Mouse (Mus musculus) liver (tissue): ENCODE measurements around the gene Lyzl6.

ENCODE experiments used
- DNase-seq: peaks from one replicate; pipeline ENCODE4 v3.0.0-alpha.2; 2020; ENCODE audit warnings: mixed read lengths

The Lyzl6 gene

GRCm38 (mm10) chr11:103643211-103643610, 4.5 kb upstream of the Lyzl6 start:
- DNase-seq, result no peak

- peak; percentile 56 for DNase-seq
Measured at GRCm38 (mm10) chr11:103639407-103639946, 787 bp upstream of the Lyzl6 start.

- no peak for DNase-seq
Measured at GRCm38 (mm10) chr11:103636261-103636660, 2.4 kb downstream of the Lyzl6 start.

GRCm38 (mm10) chr11:103635481-103635880, 3.2 kb downstream of the Lyzl6 start:
- no peak for DNase-seq

- DNase-seq, result no peak
Measured at GRCm38 (mm10) chr11:103634806-103635205, 3.9 kb downstream of the Lyzl6 start.

- no peak for DNase-seq
Measured at GRCm38 (mm10) chr11:103627453-103627852, 11.2 kb downstream of the Lyzl6 start.

GRCm38 (mm10) chr11:103621040-103621439, 17.6 kb downstream of the Lyzl6 start, which contains the start of gene Gm884:
Gene Gm884 (minus strand): TSS chr11:103621140.
- DNase-seq, result no peak

GRCm38 (mm10) chr11:103610772-103611171, 27.9 kb downstream of the Lyzl6 start:
- DNase-seq, result no peak

- no peak for DNase-seq
Measured at GRCm38 (mm10) chr11:103606611-103607010, 32.1 kb downstream of the Lyzl6 start.
